Mouse (Mus musculus) c-Kit-positive CD71-negative TER-119-negative erythroid progenitor cells, embryonic 14.5 days (primary cell): ENCODE data around the gene Egfr.

Experiments used
- DNase-seq: peaks from one replicate; pipeline ENCODE4 v3.0.0-alpha.2; 2013; ENCODE audit warnings: low read depth

Gene Egfr

DNA sequence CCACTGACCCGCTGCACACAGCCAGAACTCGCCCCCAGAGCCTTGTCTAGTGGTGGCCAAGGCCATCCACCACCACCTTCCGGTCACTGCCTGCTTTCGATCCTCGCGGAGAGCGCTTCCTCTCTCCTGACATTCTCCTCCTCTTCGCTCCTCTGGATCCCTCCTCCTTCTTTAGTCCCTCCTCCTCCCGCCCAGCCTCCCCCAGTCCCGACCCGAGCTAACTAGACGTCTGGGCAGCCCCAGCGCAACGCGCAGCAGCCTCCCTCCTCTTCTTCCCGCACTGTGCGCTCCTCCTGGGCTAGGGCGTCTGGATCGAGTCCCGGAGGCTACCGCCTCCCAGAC lies at the start of gene Egfr:
Gene Egfr (plus strand): TSS at position 197 of the 342 bp plus-strand sequence.
- DNase-seq: no peak

DNA sequence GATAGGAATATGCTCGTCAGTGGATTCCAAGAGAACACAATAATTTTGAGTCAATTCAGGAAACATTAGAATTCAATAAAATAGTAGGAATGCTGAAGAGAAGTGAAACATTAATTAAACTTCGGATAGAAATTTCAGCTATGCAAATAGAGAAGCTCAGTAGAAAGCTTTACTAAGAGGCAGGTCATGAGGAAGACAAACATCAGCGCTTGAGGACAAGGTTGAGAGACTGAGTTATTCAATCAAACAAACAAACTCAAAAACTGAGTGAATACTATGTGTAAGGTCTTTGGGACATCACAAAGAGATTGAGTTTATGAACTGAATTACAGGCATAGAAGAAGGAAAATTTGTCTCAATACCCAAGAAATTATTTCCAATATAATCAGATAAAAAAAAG lies 48.8 kb upstream of the Egfr start:
- no peak for DNase-seq

DNA sequence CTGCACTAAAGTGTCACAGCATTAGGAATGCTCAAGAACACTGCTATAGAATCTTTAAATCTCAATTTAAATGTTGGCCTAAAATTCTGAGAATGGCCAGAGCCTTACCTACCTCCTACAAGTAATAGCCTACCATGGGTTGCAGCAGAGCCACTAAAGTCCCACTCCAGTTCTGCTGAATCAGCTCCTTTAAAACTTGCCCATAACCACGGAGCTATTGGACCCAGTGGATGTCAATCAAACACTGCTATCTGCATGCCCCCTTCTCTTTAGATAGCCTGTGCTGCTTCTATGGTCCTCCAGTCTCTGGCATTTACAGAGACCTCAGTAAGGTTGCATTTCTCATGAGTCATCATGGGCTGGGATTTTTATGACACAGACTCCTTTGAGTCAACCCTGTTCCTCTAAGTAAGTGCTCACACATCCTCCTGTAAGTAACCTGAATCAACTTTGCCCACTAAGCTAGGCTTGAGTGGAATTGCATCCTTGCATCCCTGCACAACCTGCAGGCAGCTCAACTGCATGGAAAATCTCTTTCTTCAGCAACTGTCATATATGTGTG lies 16.8 kb upstream of the Egfr start:
- no peak for DNase-seq

DNA sequence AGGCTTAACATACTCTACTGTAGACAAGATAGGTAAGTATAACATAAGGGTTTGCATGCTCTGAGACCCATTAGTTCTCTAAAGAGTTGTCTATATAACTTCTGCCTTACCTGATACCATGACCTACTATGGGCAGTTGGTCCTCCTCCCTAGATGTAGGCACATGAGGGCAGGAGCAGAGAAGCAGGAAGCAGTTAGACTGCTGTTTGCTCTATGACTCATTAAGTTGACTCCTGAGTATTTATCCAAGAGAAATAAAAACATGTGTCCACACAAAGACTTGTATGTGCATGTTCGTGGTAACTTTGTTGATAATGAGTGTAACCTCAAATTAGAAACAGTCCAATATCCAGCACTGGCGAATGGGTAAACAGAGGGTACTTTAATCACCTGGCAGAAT lies 14.7 kb upstream of the Egfr start:
- DNase-seq: no peak

DNA sequence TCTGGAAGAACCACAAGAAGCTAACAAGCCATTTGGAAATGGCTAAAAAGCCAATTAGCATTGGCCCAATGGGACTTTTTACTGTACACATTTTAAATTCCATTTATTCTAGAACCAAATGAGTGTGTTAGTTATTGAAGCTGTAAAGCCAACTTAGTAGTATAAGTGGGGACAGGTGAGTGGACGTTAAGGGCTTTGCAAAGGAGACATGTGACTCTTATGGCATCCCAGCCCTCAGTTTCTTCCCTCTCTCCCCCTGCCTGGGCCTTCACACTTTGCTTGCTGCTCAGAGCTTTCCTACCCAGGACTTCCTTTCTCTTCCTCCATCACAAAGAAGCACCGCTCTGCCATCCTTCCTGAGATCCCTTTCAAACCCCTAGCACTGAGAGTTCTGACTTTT lies 13.3 kb upstream of the Egfr start:
- DNase-seq: no peak

DNA sequence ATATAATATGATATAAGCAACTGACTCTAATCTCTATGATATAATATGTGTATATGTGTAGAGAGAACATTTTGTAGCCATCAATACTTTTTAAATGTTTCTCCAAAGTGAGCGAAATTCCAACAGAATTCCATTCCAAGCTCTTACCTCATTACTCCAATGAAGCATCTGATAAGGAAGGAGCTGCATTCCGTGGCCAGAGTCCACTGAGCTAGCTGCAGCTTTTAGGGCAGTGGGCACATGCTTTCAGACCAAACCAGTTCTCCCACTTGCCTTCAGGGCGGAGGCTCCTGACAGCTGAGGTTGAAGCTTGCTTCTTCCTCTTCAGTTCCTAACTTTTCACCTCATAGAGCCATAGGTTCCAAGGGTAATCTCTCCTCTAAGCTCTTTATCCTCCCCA lies 12.8 kb upstream of the Egfr start:
- no peak for DNase-seq

DNA sequence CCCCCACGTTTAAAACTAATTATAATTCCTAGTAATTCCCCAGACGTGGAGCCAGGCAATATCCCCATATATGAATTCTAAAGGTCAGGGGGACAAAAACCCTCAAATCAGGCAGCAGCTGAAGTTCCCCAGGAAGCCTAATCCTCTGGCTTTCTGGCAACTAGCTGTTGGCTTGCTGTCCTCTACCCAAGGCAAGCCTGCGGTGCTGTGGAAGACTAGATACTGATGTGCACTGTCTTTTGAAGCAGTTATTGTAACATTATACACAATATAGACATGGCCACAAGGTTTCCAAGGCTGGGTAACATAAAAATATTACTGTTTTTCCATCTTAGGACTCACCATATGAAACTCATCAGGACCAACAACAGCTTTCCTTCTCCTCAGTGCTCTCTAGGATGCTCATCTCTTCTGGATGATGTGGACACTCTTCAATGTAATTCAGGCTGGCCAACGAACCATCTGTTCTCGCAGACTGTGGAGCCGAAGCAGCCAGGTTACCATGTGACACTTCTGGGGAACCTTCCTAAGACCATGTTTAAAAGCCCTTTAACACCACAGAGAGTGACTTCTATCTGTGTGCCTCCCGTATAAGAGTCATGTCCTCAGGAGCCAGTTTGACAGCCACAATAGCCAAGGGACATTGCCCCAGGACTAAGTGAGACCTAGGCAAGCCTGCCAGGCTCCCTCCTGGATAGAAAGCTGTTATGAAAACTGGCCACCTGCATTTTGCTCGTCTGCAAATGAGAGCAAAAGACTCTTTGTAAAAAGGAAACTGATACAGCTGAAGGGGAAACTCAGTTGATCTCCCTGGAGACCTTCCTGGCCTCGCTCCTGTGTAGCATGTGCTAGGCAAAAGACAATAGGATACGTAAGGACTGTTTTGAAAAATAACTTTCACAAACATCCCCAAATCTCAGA lies 11.1 kb upstream of the Egfr start:
- DNase-seq: no peak

DNA sequence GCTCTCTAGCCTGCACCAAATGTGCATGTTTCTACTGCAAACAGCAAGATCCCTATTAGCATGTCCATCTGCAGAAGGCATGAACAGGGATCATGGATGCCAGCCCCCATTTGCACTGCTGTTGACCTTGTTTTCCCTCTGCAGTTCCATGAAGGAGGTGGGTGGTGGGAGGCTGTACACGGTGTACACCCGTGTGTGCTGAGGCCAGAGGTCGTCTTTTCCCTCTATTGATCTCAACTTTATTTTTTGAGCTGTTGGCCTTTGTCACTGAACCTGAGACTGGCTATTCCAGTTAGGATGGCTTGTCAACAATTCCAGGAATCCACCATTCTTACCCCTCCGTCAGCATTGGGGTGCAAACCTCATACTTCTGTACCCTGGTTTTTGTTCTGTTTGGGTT lies 9.8 kb upstream of the Egfr start:
- no peak for DNase-seq

DNA sequence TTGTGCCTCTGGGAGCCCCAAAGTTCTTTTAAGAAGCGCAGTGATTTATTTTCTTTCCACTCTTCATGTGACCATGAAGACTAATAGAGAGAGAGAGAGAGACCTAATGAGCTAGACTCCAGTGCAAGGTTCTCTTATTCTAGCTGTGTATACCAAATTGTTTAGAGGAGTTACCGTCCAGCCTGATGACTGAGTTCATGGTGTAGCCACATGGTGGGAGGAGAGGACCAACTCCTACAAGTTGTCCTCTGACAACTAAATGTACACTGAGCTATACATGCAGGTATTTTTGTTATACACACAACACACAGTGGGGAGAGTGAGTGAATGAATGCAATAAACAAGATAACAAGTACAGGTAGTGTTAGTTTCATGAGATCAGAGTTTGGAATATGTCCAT lies 9.2 kb upstream of the Egfr start:
- no peak for DNase-seq

DNA sequence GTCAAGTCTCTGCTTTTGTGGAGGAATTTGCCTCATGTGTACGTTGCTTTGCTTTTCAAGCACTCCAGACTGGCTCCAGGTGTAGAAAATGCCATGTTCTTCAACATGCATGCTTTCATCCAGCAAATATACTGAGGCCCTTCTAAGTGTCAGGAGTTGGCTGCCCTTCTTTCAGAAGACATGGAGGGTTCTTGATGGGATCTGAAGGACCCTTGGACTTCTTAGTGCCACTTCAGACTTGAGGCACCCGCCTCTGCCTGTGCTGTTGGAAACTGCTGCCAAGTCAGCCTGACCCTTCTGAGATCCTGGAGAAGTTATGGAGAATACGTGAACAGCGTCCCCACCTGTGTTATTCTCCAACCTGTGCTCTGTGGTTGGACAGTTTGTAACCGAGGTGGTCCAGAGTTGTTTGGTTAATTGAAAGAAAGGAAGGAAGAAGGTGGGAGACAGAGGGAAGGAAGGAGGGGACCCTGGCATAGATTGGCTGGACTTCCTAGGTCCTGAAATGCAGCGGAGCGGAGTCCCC lies 483 bp upstream of the Egfr start:
- DNase-seq: no peak

DNA sequence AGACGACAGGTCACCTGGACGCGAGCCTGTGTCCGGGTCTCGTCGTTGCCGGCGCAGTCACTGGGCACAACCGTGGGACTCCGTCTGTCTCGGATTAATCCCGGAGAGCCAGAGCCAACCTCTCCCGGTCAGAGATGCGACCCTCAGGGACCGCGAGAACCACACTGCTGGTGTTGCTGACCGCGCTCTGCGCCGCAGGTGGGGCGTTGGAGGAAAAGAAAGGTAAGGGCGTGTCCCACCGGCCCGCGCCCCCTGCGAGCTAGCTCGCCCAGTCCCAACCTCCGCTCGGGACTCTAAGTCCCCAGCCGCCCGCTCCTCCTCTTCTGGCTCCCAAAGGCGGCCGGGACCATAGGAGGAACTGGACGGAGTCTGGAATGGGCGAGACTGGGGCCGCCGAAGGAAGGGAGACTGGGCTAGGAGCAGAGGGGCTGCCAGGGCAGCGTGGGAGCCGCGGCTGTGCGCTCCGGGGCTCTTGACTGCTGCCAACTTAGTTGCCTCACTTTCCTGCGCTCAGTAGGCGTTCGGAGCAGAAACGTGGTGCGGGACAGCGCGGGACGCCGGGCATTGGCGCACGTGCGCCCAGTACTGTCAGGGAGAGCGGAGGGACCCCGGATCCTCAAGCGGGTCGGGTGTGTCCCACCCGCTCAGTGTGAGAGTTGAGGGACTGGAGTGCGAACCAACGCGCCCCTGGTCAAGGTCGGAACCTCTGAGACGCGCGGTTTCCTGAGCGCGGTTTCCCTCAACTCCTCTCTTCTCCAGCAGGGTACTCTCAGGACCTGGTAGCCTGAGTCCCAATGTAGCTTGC lies 548 bp downstream of the Egfr start:
- no peak for DNase-seq

DNA sequence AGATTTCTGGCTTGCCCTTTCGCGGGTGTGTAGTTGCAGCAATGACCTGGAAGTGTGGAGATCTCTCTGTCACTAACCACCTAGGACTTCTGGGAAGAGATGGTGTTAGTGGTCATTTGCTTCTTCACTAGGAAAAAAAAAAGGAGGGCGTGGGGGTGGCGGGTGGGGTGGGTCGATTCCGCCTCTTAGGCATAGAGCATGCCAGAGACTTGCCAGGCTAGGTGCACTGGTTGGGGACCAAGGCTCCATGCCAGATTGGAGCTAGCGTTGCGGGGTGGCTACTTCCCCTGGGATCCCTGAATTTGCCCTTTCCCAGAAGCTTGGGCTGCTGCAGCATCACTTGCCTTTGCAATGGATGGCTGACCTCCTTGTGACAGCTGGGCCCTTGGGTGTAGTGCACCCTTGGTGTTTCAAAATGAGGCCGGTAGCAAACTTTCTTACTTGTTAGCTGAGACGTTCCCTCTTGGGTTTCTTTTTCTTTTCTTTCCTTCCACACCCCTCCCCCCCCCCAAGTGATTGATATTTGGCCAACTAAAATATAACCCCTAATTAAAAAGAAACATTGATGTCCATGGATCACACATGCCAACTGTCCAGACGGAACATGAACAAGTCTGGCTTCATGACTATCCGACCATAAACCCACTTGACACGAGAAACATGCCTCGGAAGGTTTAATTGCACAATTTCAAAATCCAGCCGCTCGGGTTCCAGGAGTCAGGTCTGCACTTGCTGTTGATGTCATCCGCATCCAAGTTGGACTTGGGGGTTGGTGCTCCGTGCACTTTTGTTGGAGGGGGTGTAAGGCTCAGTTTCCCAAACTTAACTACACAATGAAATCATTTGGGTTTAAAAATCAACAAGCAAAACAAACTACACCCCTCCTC lies 1.4 kb downstream of the Egfr start:
- no peak for DNase-seq

DNA sequence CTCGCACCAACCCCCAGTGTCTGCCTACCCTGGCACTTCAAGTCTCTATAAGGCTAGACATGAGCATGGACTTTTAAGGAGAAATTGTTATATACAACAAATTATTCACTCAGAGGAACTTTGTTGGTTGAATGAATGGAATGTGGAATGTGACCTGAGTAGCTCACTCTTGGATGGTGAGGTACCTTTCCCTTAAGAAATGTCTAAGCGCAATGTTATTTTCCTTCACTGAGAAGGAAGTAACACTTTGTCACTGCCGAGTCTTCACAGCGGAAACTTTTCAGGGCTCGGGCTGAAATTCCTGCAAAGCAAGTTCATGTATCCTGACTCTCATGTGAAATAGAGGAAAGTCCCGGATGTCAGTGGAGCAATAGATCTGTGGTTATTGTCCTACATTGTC lies 7.9 kb downstream of the Egfr start:
- no peak for DNase-seq

DNA sequence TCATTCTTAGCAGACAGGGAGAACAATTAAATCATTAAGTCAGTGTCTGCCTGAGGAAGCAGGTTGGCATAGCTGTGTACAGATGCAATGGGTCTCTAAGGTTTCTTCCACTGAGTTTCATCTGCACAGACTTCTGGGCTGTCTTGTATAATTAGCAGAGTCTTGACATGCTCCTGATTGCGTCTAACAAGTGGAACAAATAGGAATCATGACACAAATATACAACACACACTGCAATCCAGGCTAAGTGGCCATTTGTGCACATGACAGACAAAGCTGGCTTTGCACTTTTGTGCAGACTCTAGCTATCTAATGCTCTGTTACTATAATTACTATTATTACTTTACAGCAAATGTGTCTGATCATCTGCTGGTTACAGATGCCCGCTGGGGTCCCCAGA lies 9.2 kb downstream of the Egfr start:
- no peak for DNase-seq

DNA sequence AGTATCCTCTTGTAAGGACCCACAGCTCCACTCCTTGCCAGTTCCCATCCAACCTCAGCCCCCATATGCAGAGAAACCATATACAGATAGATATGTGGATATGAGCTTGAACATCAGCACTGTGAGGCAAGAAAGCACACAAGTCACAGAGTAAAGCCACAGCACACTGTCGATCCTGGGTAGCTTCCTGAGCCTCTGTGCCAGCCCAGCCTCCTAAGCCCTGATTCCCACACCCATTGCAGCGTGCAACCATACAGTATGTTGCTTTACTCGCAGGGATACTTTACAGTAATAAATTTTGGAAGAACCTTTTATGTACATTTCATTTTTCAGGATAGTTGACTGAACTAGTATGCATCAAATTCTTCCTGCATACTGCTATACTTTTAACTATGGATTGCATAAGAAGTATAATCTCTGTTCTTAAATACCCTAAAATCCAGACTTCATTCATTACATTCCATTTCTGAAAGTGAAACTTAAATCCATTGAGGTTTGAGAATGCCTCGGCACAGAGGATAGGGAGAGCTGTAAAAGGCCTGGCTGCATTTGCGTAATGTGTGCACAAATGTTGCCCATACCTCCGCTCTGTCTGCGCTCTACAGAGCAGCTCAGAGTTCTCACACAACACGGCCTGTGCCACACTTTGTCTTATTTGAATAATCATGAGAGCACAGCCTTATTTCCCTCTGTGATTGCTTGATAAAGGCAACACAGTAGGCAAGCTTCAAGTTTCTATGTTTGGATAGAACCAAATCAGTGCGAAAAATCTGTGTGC lies 14.2 kb downstream of the Egfr start:
- DNase-seq: no peak

DNA sequence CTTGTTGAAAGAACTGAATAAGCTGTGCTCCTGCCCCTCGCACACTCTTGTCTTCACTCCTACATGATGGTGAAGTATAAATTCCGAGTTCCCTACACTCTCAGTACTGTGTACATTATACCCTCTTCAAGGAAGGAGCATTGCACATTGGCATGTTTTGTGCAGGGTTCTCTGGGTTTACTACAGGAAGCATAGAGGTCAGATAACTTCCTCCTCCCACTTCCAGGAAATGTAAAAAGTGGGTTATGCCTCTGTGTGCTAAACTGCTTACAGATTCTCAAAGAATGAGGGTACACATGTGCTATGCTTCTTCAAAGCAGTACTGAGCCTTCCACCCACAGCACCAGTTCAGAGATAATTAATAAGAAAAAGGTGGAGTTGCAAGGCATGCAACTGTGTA lies 16.0 kb downstream of the Egfr start:
- no peak for DNase-seq

DNA sequence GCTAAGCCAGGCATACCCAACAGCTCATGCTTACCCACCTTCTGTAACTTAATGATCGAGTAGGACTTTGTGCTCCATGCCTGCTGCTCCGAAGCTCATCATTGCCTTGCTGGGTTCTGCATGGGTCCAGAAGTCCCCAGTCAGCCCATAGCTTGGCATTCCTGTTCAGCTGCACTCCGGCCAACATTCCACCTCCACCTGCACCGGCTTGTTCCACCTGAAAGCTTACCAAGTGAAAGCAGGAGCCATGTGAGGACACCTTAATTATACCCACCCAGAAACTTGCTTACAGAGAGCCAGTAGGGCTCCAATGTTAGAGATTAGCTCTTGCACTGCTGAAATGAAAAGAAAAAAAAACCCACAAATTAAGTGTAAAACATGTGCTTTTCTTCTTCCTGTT lies 17.3 kb downstream of the Egfr start:
- DNase-seq: no peak

DNA sequence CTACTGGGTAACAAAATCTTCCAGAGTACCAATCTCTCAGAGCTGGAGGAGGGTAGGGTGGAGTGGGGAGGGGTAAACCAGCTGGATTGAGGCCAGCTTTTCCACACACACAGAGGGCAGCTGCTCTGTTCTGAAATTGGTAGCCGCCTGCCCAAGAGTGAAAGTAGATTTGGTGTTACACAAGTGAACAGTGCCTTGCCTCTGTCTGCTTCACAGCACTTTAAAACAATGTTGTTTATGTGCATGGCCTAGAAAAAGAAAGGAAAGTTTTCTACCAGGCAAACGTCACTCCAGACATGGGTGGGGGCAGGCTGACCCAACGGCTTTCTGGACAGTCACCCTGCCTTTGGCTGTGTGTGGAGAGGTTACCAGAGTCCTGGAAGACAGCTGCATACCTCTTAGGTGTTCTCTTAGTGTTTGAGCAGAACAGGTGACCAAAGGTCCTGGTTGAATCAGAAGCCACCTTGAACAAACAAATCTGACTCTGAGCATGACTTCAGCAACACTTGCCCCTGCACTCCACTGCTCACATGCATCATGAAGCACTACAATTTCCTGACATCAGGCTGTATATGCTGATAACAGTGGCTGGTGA lies 17.8 kb downstream of the Egfr start:
- DNase-seq: no peak

DNA sequence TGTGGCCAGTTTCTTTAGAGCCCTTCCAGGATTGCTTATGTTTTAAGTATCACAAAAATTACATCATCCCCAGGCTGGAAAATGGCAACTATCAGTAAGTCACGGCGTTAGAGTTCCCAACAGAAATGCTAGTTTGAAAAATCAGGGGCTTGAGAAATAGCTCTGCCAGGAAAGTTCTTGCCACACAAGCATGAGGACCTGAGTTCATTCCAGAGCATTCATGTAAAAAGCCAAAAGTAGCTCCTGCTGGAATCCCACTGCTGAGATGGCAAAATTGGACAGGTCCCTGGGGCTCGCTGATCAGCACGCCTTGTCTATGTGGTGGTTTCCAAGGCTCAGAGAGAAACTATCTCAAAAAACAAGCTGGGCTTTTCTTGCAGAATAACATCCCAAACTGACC lies 19.0 kb downstream of the Egfr start:
- DNase-seq: no peak

DNA sequence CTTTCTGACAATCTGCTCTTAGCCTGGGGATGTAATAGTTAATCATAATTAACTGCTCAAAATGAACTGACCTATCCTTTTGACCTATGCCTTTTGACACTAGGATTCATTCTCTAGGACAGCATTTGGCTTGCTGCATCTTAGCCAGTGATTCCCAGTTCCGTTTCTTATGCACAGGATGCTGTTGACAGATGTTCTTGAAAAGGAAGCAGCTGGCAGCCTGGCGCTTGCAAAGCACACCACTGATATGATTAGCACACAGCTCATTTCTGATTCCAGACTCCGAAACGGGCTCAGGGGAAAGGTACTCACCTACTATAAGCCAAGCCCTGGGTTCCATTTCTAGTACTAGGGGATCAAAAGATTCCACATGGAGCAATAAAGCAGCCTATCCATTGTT lies 20.7 kb downstream of the Egfr start:
- DNase-seq: no peak

DNA sequence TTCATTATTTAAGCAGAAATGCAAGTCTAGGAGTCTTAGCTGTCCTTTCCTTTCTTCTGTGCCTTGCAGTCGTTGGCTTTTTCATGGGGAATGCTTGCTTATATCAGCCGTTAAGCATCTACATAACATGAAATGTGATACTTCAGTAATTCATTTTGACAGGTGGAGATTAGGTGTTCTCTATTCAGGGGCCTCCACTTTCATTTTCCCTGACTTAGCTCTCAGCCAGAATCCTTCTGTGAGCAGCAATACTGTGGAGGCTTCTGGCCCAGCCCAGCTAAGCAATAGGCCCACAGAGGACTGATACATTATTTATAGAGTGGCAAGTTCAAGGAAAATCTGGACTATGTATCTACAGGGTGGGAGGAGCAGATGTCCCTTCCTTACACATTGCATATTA lies 25.0 kb downstream of the Egfr start:
- no peak for DNase-seq
